Mouse (Mus musculus): ENCODE results near the gene Elovl1. TPM values are rescaled to one million over a fixed set of nuclear protein-coding genes. Genes with fewer than 3 reads are reported as not detected.
A peak's percentile ranks its signal among the peaks of the same experiment; 100 is the strongest.

The Elovl1 gene
- 128 and 136 TPM in 2 replicates for polyA plus RNA-seq (2015; fragmentation: Nextera tagmentation; extraction: Ambion mirVana)

- WGBS, result 2% methylated on average over 20 of the region's 31 CpGs
- H3K4me1 ChIP-seq, result peaks cover 25% of the 10 kb centered on the region
- H3K36me3 ChIP-seq, result peaks cover 15% of the 10 kb centered on the region
- H3K9me3 ChIP-seq, result no peaks in the 10 kb centered on the region
- peak within 1 kb of the TSS; percentile 85 for H3K4me3 ChIP-seq (replicated peaks)
- peak within 1 kb of the TSS; percentile 86 for H3K4me2 ChIP-seq
- peak; percentile 96 for ATAC-seq (ENCODE audit: insufficient read depth, low FRiP score, low read depth)
- peak within 1 kb of the TSS; percentile 90 for H3K27ac ChIP-seq
- H3K27me3 ChIP-seq (replicated peaks), result no peaks in the 10 kb centered on the region
- peak within 1 kb of the TSS; percentile 61 for H3K9ac ChIP-seq
Observed at GRCm38 (mm10) chr4:118427768-118428451, at the start of gene Elovl1. Gene Elovl1, plus strand, starts transcription at chr4:118428093.

GRCm38 (mm10) chr4:118383271-118383670 is 44.6 kb upstream of the Elovl1 start:
- H3K9ac ChIP-seq, result no peak overlapping the region
- WGBS, result 91% methylated on average over 7 of the region's 7 CpGs

GRCm38 (mm10) chr4:118387316-118387715 is 40.6 kb upstream of the Elovl1 start:
- no peaks in the 10 kb centered on the region for H3K4me1 ChIP-seq
- no peaks in the 10 kb centered on the region for H3K27me3 ChIP-seq (replicated peaks)
- H3K4me2 ChIP-seq, result no peak overlapping the region
- no peak overlapping the region for H3K4me3 ChIP-seq (replicated peaks)
- ATAC-seq (ENCODE audit: insufficient read depth, low FRiP score, low read depth), result no peak
- H3K27ac ChIP-seq, result no peak overlapping the region
- no peak overlapping the region for H3K9ac ChIP-seq
- H3K9me3 ChIP-seq, result no peaks in the 10 kb centered on the region
- 88% methylated on average over 8 of the region's 8 CpGs for WGBS
- peaks cover 92% of the 10 kb centered on the region for H3K36me3 ChIP-seq

More at GRCm38 (mm10) chr4:118383271-118383670, 44.6 kb upstream of the Elovl1 start:
- H3K27ac ChIP-seq, result no peak overlapping the region
- no peaks in the 10 kb centered on the region for H3K4me1 ChIP-seq
- no peak for ATAC-seq (ENCODE audit: insufficient read depth, low FRiP score, low read depth)
- H3K36me3 ChIP-seq, result peaks cover 76% of the 10 kb centered on the region
- H3K4me2 ChIP-seq, result no peak overlapping the region
- H3K4me3 ChIP-seq (replicated peaks), result no peak overlapping the region
- H3K9me3 ChIP-seq, result no peaks in the 10 kb centered on the region
- no peaks in the 10 kb centered on the region for H3K27me3 ChIP-seq (replicated peaks)

GRCm38 (mm10) chr4:118390146-118390545 is 37.7 kb upstream of the Elovl1 start:
- no peak overlapping the region for H3K4me3 ChIP-seq (replicated peaks)
- no peak overlapping the region for H3K9ac ChIP-seq
- H3K27me3 ChIP-seq (replicated peaks), result no peaks in the 10 kb centered on the region
- no peak for ATAC-seq (ENCODE audit: insufficient read depth, low FRiP score, low read depth)
- no peak overlapping the region for H3K27ac ChIP-seq
- no peaks in the 10 kb centered on the region for H3K9me3 ChIP-seq
- H3K36me3 ChIP-seq, result peaks cover 83% of the 10 kb centered on the region
- H3K4me2 ChIP-seq, result no peak overlapping the region
- WGBS, result 91% methylated on average over 11 of the region's 11 CpGs
- no peaks in the 10 kb centered on the region for H3K4me1 ChIP-seq

GRCm38 (mm10) chr4:118394505-118394904 is 33.4 kb upstream of the Elovl1 start:
- WGBS, result 90% methylated on average over 6 of the region's 6 CpGs
- ATAC-seq (ENCODE audit: insufficient read depth, low FRiP score, low read depth), result no peak
- Histone ChIP-seq H3K36me3 (peaks cover 56% of the 10 kb centered on the region), H3K27ac (no peak overlapping the region), H3K4me3 (replicated peaks) (no peak overlapping the region), H3K9ac (no peak overlapping the region), H3K9me3 (no peaks in the 10 kb centered on the region), H3K27me3 (replicated peaks) (no peaks in the 10 kb centered on the region), H3K4me2 (no peak overlapping the region), H3K4me1 (no peaks in the 10 kb centered on the region)

GRCm38 (mm10) chr4:118395289-118395688 is 32.6 kb upstream of the Elovl1 start:
- Histone ChIP-seq H3K9me3 (no peaks in the 10 kb centered on the region), H3K36me3 (peaks cover 51% of the 10 kb centered on the region), H3K27ac (no peak overlapping the region), H3K4me2 (no peak overlapping the region), H3K9ac (no peak overlapping the region), H3K4me1 (no peaks in the 10 kb centered on the region), H3K27me3 (replicated peaks) (no peaks in the 10 kb centered on the region), H3K4me3 (replicated peaks) (no peak overlapping the region)
- WGBS, result 86% methylated on average over 4 of the region's 4 CpGs
- ATAC-seq (ENCODE audit: insufficient read depth, low FRiP score, low read depth), result no peak

- Histone ChIP-seq H3K36me3 (peaks cover 50% of the 10 kb centered on the region), H3K27me3 (replicated peaks) (no peaks in the 10 kb centered on the region), H3K4me1 (no peaks in the 10 kb centered on the region), H3K9ac (no peak overlapping the region), H3K9me3 (no peaks in the 10 kb centered on the region), H3K4me2 (no peak overlapping the region), H3K27ac (no peak overlapping the region), H3K4me3 (replicated peaks) (no peak overlapping the region)
- WGBS, result 71% methylated on average over 3 of the region's 3 CpGs
- ATAC-seq (ENCODE audit: insufficient read depth, low FRiP score, low read depth), result no peak
Observed at GRCm38 (mm10) chr4:118396433-118396832, 31.5 kb upstream of the Elovl1 start.

GRCm38 (mm10) chr4:118398400-118398799 is 29.5 kb upstream of the Elovl1 start:
- 90% methylated on average over 6 of the region's 6 CpGs for WGBS
- H3K9ac ChIP-seq, result no peak overlapping the region
- H3K27ac ChIP-seq, result no peak overlapping the region
- H3K36me3 ChIP-seq, result peaks cover 39% of the 10 kb centered on the region
- no peaks in the 10 kb centered on the region for H3K27me3 ChIP-seq (replicated peaks)
- no peak for ATAC-seq (ENCODE audit: insufficient read depth, low FRiP score, low read depth)
- H3K4me2 ChIP-seq, result no peak overlapping the region
- no peak overlapping the region for H3K4me3 ChIP-seq (replicated peaks)
- no peaks in the 10 kb centered on the region for H3K4me1 ChIP-seq
- no peaks in the 10 kb centered on the region for H3K9me3 ChIP-seq

GRCm38 (mm10) chr4:118401421-118401820 is 26.5 kb upstream of the Elovl1 start:
- 84% methylated on average over 3 of the region's 3 CpGs for WGBS
- no peak for ATAC-seq (ENCODE audit: insufficient read depth, low FRiP score, low read depth)
- H3K9ac ChIP-seq, result no peak overlapping the region
- no peak overlapping the region for H3K4me2 ChIP-seq
- H3K4me1 ChIP-seq, result no peaks in the 10 kb centered on the region
- H3K27me3 ChIP-seq (replicated peaks), result no peaks in the 10 kb centered on the region
- H3K36me3 ChIP-seq, result peaks cover 28% of the 10 kb centered on the region
- H3K9me3 ChIP-seq, result no peaks in the 10 kb centered on the region
- H3K27ac ChIP-seq, result no peak overlapping the region
- H3K4me3 ChIP-seq (replicated peaks), result no peak overlapping the region

- Histone ChIP-seq H3K9ac (no peak overlapping the region), H3K36me3 (peaks cover 28% of the 10 kb centered on the region), H3K4me3 (replicated peaks) (no peak overlapping the region), H3K4me2 (no peak overlapping the region), H3K9me3 (no peaks in the 10 kb centered on the region), H3K27ac (no peak overlapping the region), H3K4me1 (no peaks in the 10 kb centered on the region), H3K27me3 (replicated peaks) (no peaks in the 10 kb centered on the region)
- WGBS, result 83% methylated on average over 5 of the region's 5 CpGs
- no peak for ATAC-seq (ENCODE audit: insufficient read depth, low FRiP score, low read depth)
Observed at GRCm38 (mm10) chr4:118401918-118402317, 26.0 kb upstream of the Elovl1 start.

- Histone ChIP-seq H3K4me1 (no peaks in the 10 kb centered on the region), H3K27ac (no peak overlapping the region), H3K9me3 (no peaks in the 10 kb centered on the region), H3K9ac (no peak overlapping the region), H3K36me3 (peaks cover 28% of the 10 kb centered on the region), H3K4me3 (replicated peaks) (no peak overlapping the region), H3K4me2 (no peak overlapping the region), H3K27me3 (replicated peaks) (no peaks in the 10 kb centered on the region)
- ATAC-seq (ENCODE audit: insufficient read depth, low FRiP score, low read depth), result no peak
- WGBS, result 92% methylated on average over 12 of the region's 12 CpGs
Observed at GRCm38 (mm10) chr4:118402701-118403100, 25.2 kb upstream of the Elovl1 start.

GRCm38 (mm10) chr4:118409142-118409900 is 18.6 kb upstream of the Elovl1 start, which contains the start of the genes Szt2 and Med8:
Gene Szt2, minus strand, starts transcription at chr4:118409273.
Gene Med8, plus strand, starts transcription at chr4:118409337.
- Histone ChIP-seq H3K4me1 (peaks cover 13% of the 10 kb centered on the region), H3K36me3 (peaks cover 21% of the 10 kb centered on the region), H3K27me3 (replicated peaks) (no peaks in the 10 kb centered on the region), H3K9ac (peak within 1 kb of the TSS; percentile 48), H3K4me2 (peak within 1 kb of the TSS; percentile 65), H3K9me3 (no peaks in the 10 kb centered on the region), H3K27ac (peak within 1 kb of the TSS; percentile 72; the same call in 1 of the 2 replicates), H3K4me3 (replicated peaks) (peak within 1 kb of the TSS; percentile 67)
- under 1% methylated on average over 53 of the region's 53 CpGs for WGBS
- ATAC-seq (ENCODE audit: insufficient read depth, low FRiP score, low read depth), result peak; percentile 92

Data from stomach, embryonic 15.5 days (tissue).